Mouse (Mus musculus) fat pad, adult 2 months (tissue): ENCODE data around the gene Epn2.

Source experiments
- DNase-seq: peaks from one replicate; pipeline ENCODE4 v3.0.0-alpha.2; 2011; ENCODE audit warnings: low read depth, low spot score; ENCODE audit errors: extremely low read depth

Epn2 gene

DNA sequence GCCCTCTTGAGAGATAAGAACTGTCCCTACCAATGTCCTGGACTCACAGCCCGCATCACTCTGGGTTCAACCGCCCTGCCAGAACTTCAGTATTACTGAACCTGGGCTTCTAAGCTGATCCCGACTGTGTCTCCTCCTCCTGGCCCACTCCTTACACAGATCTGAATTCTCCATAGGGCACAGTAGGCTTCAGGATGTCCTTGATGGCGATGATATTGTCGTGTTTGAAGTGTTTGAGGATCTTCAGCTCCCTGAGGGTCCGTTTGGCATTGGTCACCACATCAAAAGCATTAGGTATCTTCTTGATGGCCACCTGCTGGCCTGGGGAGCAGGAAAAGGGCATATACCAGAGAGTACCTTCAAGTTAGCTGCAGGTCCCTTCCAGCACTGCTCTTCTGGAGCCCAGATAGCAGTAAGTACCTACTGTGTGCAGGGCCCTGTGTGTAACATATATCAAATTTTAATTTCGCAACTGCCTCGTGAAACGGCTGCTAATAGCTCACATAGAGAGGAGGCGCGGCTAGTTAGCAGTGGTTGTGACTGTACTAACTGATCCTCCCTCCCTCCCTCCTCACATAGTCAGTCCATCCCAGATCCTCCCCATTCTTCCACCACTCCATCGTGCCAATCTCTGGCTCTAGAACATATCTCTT is 86.6 kb downstream of the Epn2 start:
- no peak for DNase-seq

GRCm38 (mm10) chr11:61490944-61491520 is 88.5 kb downstream of the Epn2 start:
- DNase-seq, result no peak

DNA sequence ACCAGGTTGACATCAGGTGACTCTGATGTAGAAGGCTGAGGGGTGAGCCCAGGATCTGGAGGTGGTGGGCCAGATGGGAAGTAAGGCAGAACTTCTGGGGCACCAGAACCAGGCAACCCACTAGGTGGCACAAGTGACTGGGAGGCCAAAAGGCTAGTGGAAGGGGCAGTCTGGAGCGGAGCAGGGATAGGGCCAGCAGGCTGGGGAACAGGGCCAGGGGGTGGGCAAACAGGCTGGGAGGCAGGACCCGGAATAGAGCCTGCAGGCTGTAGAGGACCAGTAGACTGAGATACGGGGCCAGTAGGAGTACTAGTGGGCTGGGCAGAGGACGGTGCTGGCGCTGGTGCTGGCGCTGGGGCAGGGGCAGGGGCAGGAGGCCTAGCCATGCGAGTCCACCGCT is 89.6 kb downstream of the Epn2 start:
- no peak for DNase-seq

- no peak for DNase-seq
Observed at GRCm38 (mm10) chr11:61489085-61489484, 90.4 kb downstream of the Epn2 start.

GRCm38 (mm10) chr11:61487936-61488335 is 91.6 kb downstream of the Epn2 start:
- DNase-seq, result no peak

GRCm38 (mm10) chr11:61487401-61487800 is 92.1 kb downstream of the Epn2 start:
- DNase-seq, result no peak

DNA sequence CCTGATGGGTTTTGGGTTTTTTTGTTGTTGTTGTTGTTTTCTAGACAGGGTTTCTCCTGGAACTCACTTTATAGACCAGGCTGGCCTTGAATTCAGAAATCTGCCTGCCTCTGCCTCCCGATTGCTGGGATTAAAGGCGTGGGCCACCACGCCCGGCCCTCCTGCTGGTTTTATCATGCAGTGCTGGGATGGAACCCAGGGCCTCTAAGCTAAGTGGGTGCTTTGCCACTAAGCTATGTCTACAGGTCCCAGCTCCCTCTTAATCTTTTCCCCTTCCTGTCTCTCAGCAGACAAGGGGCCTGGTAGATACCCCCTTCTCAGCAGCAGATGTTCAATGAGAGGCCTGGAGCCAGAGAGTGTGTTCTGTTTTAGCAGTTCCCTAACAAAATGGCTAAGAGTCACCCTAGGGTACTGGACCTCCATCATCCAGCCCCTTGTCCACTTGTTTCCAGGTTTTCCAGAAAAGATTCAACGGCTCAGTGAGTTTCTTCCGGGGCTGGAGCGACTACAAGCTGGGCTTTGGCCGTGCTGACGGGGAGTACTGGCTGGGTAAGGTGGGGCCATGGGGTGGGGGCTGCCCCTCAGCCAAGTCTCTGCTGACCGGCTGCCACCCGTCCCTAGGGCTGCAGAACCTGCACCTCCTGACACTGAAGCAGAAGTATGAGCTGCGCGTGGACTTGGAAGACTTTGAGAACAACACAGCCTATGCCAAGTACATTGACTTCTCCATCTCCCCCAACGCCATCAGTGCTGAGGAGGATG is 92.8 kb downstream of the Epn2 start:
- DNase-seq, result no peak

- DNase-seq, result no peak
Observed at GRCm38 (mm10) chr11:61485541-61486457, 93.7 kb downstream of the Epn2 start.

DNA sequence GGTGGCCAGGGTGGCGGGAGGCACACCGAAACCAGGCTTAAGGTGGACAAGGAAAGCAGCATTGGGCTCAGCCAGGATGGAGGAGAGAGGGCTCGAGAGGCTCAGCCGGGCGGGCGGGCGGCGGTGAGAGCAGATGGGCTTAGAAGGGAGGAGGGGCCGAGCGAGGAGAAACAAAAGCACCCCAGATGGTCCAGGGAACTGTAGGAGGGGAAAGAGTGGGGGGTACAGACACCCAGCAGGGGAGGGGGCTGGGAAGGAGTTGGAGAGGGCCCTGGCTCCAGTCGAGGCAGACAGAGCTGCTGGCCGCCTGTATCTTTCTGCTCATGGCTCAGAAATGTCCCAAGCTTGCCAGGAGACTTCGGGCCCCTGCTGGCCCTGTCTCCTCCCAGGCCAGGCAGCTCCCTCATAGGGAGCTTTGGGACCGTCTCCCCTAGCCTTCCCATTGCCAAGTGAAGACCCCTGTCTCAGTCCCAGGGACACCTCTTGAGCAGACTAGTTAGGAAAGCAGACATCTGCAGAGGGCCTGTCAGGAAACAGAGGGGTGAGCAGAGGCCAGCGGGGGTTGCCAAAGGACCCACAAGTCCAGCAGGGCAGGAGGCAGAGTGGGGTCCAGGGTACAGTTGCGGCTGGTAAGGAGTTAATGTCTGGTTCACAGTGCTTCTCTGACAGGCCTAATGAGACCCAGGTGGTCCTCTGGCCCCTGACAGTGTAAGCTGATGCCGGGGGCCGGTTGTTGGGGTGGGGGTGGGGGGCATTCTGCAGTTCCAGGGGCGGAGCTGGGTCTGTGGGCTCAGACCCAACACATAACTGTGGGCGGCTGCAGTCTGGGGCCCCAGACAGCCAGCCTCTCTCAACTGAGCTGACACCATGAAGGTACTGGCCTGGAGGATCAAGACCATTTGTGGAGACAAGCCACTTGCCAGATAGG is 94.6 kb downstream of the Epn2 start, which contains the start of gene Mfap4:
Mfap4 (plus strand) TSS at position 819 of the 928 bp plus-strand sequence.
- no peak for DNase-seq

DNA sequence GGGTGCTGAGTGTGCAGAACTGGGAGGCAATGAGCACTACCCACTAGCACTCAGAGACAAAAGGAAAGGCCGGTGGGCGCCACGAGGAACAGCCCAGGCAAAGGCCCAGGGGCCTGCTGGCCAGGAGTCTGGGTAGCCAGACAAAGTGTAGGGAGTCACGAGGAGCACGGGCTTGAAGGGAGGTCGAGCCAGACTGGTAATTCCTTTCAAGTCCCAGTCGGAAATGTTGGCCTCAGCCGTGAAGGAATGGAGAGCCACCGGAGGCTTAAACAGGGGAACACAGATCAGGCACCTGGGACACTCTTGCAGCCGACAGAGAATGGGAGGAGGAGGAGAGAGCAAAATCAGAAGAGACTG is 95.3 kb downstream of the Epn2 start:
- no peak for DNase-seq

- DNase-seq, result no peak
Observed at GRCm38 (mm10) chr11:61483226-61483845, 96.2 kb downstream of the Epn2 start.

DNA sequence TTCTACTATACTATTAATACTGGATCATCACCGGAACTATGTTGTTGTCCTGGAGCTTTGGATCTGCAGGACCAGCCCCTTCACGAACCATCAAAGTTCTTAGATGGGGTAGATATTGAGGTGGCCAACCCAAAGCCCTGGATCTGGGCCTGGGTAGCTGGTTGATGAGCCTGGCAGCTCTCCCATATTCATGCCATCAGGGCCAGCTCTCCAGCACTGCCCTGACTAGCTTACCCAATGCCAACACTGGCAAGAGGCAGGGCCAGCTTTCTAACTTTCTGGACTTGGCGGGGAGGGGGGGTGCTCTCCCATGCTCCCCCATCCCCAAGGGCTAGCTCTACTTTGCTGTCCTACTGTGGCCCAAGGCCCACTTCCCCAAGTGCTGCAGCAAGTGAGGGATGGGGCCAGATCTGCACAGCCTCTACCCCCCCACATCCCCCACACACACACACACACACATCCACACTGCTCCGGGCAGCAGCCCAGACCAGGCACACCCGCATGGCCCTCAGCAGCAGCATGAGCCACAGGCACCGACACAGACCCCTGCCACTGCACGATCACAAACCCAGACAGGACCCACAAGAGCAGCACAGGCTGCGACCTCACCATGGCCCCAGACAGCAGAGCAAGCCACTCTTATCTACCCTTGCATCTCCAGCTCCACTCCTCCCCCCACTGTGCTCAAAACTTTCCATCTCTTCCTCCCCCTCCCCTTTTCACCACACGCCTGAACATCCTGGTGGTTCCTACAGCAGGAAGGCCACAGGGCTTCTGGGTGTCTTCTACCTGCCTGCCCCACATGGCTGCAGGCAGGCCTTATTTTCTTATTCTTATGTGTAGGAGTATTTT is 98.0 kb downstream of the Epn2 start:
- DNase-seq, result no peak

DNA sequence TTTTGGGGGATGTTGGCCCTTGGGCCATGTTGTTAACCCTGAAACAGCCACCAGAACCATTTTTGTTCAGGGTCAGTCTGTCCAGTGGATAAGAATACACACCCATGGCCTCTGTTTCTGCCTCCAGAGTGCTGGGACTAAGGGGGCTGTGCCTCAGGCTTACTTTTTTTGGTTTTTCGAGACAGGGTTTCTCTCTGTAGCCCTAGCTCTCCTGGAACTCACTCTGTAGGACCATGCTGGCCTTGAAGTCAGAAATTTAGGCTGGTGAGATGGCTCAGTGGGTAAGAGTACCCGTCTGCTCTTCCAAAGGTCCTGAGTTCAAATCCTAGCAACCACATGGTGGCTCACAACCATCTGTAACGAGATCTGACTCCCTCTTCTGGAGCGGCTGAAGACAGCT is 100.7 kb downstream of the Epn2 start:
- DNase-seq, result no peak

DNA sequence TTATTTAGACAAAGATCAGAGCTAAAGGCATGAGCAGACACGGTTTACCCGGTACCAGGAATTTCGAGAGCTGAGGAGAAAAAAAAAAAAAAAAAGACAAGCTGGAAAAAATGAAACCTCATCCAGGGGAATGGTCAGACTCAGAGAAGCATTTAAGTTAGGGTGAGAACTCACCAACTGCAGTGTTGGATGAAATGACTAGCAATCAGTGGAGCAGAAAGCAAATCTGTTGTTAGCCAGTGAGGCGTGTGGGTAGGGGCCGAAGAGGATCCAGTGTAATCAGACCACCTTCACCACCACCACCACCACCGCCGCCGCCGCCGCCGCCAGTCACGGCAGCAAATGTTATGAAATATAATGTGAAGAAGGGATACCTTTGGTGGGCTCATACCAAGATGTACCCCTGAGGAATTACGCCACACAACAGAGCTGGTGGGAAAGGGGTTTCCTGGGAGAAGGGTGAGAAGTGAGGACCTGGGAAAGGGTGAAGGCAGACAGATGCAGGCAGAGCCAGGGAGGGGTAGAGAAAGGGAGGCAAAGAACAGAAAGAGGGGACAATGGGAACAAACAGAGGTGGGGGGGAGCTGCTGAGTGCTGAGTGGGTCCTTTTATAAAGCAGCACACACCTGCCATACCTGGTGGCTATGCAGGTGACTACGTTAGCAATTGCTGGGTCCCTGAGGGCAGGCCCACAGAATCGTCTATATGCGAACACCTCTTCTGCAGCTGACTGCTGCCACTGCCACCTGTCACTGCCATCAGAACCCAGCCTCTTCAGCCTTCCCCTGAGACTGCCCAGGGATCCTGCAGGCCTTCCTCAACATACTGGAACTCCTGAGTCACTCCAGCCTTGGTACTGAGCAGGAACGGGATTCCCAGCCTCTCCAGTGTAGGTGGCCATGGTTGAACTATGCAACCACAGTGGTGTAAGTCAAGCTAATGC is 101.7 kb downstream of the Epn2 start:
- no peak for DNase-seq

GRCm38 (mm10) chr11:61476786-61477382 is 102.6 kb downstream of the Epn2 start:
- DNase-seq, result peak; percentile 82

DNA sequence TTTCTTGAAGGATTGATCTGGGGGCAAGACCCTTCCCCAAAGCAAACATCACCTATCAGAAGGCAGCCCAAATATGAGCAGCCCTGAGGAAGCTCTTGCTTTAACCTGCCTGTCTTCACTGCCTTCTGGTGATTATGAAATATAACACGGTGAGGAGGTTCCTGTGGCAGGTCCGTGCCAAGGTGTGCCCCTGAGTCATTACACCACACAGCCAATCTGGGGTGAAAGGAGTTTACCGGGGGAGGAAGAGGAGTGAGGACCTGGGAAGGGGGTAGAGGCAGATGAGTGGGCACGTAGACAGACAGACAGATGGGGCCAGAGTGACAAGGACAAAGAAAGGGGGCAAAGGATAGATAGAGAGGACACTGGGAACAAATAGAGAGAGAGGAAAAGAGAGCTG is 105.9 kb downstream of the Epn2 start:
- no peak for DNase-seq

GRCm38 (mm10) chr11:61470880-61471279 is 108.6 kb downstream of the Epn2 start:
- no peak for DNase-seq
